Mouse (Mus musculus) stomach, postnatal 0 days (tissue): ENCODE data around the gene Ptprc. TPM values are rescaled to one million over a fixed set of nuclear protein-coding genes. Genes with fewer than 3 reads are reported as not detected.

ENCODE experiments used
- ATAC-seq: fragments of 200-750 bp; cut with Nextera tagmentation; 2 replicates; pipeline ENCODE4 v1.8.0; 2017; ENCODE audit not compliant: low FRiP score, low TSS enrichment
- DNase-seq: peaks from one replicate; pipeline ENCODE4 v3.0.0-alpha.2; 2016; ENCODE audit warnings: low spot score
- H3K27ac ChIP-seq: fragments of 300-500 bp; sonication (generic); replicated peaks from 2 replicates; pipeline ENCODE4 v1.5.1; 2014; ENCODE audit warnings: mild to moderate bottlenecking, control low read depth
- H3K27me3 ChIP-seq: fragments of 300-500 bp; sonication (generic); 2 replicates; pipeline ENCODE4 v1.6.1; 2014; ENCODE audit warnings: low read length; ENCODE audit not compliant: control insufficient read depth, insufficient read depth
- H3K36me3 ChIP-seq: fragments of 300-500 bp; sonication (generic); 2 replicates; pipeline ENCODE4 v1.6.1; 2014; ENCODE audit warnings: low read length, mixed read lengths; ENCODE audit not compliant: control insufficient read depth, insufficient read depth
- H3K4me1 ChIP-seq: fragments of 300-500 bp; sonication (generic); replicated peaks from 2 replicates; pipeline ENCODE4 v1.6.1; 2014; ENCODE audit warnings: antibody characterized with exemption; ENCODE audit not compliant: control insufficient read depth, insufficient read depth
- H3K4me2 ChIP-seq: fragments of 300-500 bp; sonication (generic); replicated peaks from 2 replicates; pipeline ENCODE4 v1.6.1; 2014; ENCODE audit warnings: low read depth, mild to moderate bottlenecking, control low read depth, moderate library complexity
- H3K4me3 ChIP-seq: fragments of 300-500 bp; sonication (generic); 2 replicates; pipeline ENCODE4 v1.5.1; 2014; ENCODE audit warnings: low read depth, low read length, control low read depth
- H3K9ac ChIP-seq: fragments of 300-500 bp; sonication (generic); 2 replicates; pipeline ENCODE4 v1.6.1; 2014; ENCODE audit warnings: mild to moderate bottlenecking, low read length, control low read depth, mixed read lengths
- H3K9me3 ChIP-seq: fragments of 300-500 bp; sonication (generic); 2 replicates; pipeline ENCODE4 v1.6.1; 2016; ENCODE audit warnings: low read length; ENCODE audit not compliant: control insufficient read depth
- CTCF ChIP-seq: IDR thresholded peaks from 2 replicates; pipeline ENCODE4 v1.5.1; 2016; ENCODE audit warnings: antibody characterized with exemption, low read depth, mild to moderate bottlenecking, moderate library complexity
- EP300 ChIP-seq: optimal IDR thresholded peaks from 2 replicates; pipeline ENCODE3; 2016; ENCODE audit warnings: antibody characterized with exemption
- WGBS: fragments of 180-500 bp; shearing (Covaris S2); extraction: QIAGEN DNeasy Blood & Tissue Kit; methylation state at CpG from one replicate; pipeline ENCODE4 v1.1.7; 2014; 5-methylcytosine and 5-hydroxymethylcytosine counted together
- polyA plus RNA-seq: library from polyadenylated mRNA; unstranded; fragments of >200 nt; fragmentation: Nextera tagmentation; extraction: Ambion mirVana; gene quantifications from 2 replicates; pipeline ENCODE4 v1.2.1, GENCODE M21; 2015

Ptprc gene
- polyA plus RNA-seq, 1 experiment from 2014 or later, result 2.5 TPM

GRCm38 (mm10) chr1:138173669-138174068, 1.8 kb downstream of the Ptprc start:
- 75% methylated on average over 6 of the region's 6 CpGs for WGBS
- Histone ChIP-seq H3K9ac (no peak overlapping the region), H3K36me3 (no peaks in the 10 kb centered on the region), H3K4me2 (no peak overlapping the region), H3K9me3 (no peaks in the 10 kb centered on the region), H3K4me1 (no peaks in the 10 kb centered on the region), H3K27me3 (no peaks in the 10 kb centered on the region), H3K27ac (no peak overlapping the region), H3K4me3 (no peak overlapping the region)
- ATAC-seq, result no peak
- TF ChIP-seq EP300 (no peak), CTCF (no peak)
- no peak for DNase-seq

- H3K27me3 ChIP-seq, result no peaks in the 10 kb centered on the region
- 70% methylated on average over 3 of the region's 3 CpGs for WGBS
Measured at GRCm38 (mm10) chr1:138172547-138172946, 3.0 kb downstream of the Ptprc start.

DNA sequence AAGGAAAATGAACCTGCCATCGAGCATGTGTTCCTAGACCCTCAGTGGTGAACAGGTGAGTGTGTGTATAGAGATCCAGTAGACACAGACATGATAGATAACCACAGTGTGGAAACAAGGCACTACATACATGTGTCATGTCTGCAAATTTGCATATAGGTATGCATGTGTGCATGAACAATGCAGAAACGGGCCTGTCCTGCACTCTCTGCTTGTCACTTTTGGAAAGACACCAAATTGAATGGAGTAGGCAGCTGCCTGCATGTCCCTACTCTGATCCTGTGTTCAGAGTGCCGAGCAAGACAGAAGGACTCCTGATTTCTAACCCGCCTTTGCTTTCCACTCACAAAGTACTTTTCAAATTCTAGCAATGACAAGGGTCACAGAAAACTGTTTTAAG, 3.4 kb downstream of the Ptprc start:
- no peak overlapping the region for H3K4me3 ChIP-seq
- no peaks in the 10 kb centered on the region for H3K9me3 ChIP-seq
- no peaks in the 10 kb centered on the region for H3K36me3 ChIP-seq
- ATAC-seq, result no peak
- H3K9ac ChIP-seq, result no peak overlapping the region
- DNase-seq, result no peak
- TF ChIP-seq CTCF (no peak), EP300 (no peak)
- 79% methylated on average over 4 of the region's 4 CpGs for WGBS
- no peaks in the 10 kb centered on the region for H3K27me3 ChIP-seq
- no peak overlapping the region for H3K27ac ChIP-seq
- H3K4me2 ChIP-seq, result no peak overlapping the region
- no peaks in the 10 kb centered on the region for H3K4me1 ChIP-seq

More at GRCm38 (mm10) chr1:138172547-138172946, 3.0 kb downstream of the Ptprc start:
- Histone ChIP-seq H3K4me3 (no peak overlapping the region), H3K9ac (no peak overlapping the region), H3K27ac (no peak overlapping the region), H3K9me3 (no peaks in the 10 kb centered on the region), H3K4me1 (no peaks in the 10 kb centered on the region), H3K36me3 (no peaks in the 10 kb centered on the region), H3K4me2 (no peak overlapping the region)
- ATAC-seq, result no peak
- DNase-seq, result no peak
- TF ChIP-seq EP300, result no peak
- no peak for TF ChIP-seq CTCF

DNA sequence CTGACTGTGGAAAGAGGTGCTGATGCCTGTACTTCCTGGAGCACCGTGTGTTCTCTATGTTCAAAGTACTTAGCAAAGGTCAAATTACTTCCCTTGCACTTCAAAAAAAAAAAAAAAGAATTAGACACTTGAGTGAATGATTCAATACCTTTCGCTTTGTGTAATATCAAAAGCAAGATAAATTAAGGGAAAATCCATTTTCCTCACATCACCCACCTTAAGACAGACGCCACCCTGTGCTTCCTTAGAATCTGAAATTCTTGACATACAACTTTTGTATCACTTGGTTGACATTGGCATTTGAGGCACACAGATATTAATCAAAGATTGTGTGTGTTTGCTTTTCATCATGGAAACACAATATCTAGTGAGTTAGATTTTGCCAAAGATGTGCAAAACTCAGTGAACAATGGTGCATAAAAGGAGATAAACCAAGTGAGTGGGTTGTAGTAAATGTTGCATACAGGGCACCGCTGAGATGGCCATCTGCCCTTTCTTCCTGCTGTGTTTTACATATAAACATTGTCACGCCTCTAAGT, 9.2 kb downstream of the Ptprc start:
- no peak for DNase-seq

GRCm38 (mm10) chr1:138162638-138163037, 12.9 kb downstream of the Ptprc start:
- H3K27ac ChIP-seq, result no peak overlapping the region
- 88% methylated on average over 8 of the region's 8 CpGs for WGBS
- H3K4me2 ChIP-seq, result no peak overlapping the region
- H3K4me3 ChIP-seq, result no peak overlapping the region
- H3K27me3 ChIP-seq, result no peaks in the 10 kb centered on the region
- H3K9ac ChIP-seq, result no peak overlapping the region
- H3K36me3 ChIP-seq, result no peaks in the 10 kb centered on the region
- no peaks in the 10 kb centered on the region for H3K9me3 ChIP-seq
- no peak for TF ChIP-seq EP300
- TF ChIP-seq CTCF, result no peak
- H3K4me1 ChIP-seq, result no peaks in the 10 kb centered on the region
- ATAC-seq (no peak), DNase-seq (no peak)

More for the DNA sequence above, 9.2 kb downstream of the Ptprc start:
- ATAC-seq, result no peak
- no peak overlapping the region for H3K27ac ChIP-seq
- TF ChIP-seq CTCF, result no peak
- TF ChIP-seq EP300, result no peak
- H3K9me3 ChIP-seq, result no peaks in the 10 kb centered on the region
- no peak overlapping the region for H3K4me2 ChIP-seq
- H3K36me3 ChIP-seq, result no peaks in the 10 kb centered on the region
- H3K4me1 ChIP-seq, result no peaks in the 10 kb centered on the region
- no peak overlapping the region for H3K4me3 ChIP-seq
- H3K27me3 ChIP-seq, result no peaks in the 10 kb centered on the region
- H3K9ac ChIP-seq, result no peak overlapping the region
- 60% methylated on average over 5 of the region's 5 CpGs for WGBS

- DNase-seq (no peak), ATAC-seq (no peak)
- no peaks in the 10 kb centered on the region for H3K36me3 ChIP-seq
- TF ChIP-seq EP300 (no peak), CTCF (no peak)
- H3K4me3 ChIP-seq, result no peak overlapping the region
- H3K9ac ChIP-seq, result no peak overlapping the region
- no peaks in the 10 kb centered on the region for H3K27me3 ChIP-seq
- WGBS, result 81% methylated on average over 2 of the region's 2 CpGs
- H3K4me2 ChIP-seq, result no peak overlapping the region
- H3K4me1 ChIP-seq, result no peaks in the 10 kb centered on the region
- no peak overlapping the region for H3K27ac ChIP-seq
- H3K9me3 ChIP-seq, result no peaks in the 10 kb centered on the region
Measured at GRCm38 (mm10) chr1:138158921-138159320, 16.6 kb downstream of the Ptprc start.
